Mouse (Mus musculus): ENCODE results near the gene Als2.
A peak's percentile ranks its signal among the peaks of the same experiment; 100 is the strongest.

Als2 gene

GRCm38 (mm10) chr1:59166232-59166905, 70.7 kb downstream of the Als2 start:
- no peak for DNase-seq (ENCODE audit: low read depth, low spot score)

GRCm38 (mm10) chr1:59163918-59164317, 73.1 kb downstream of the Als2 start:
- DNase-seq (ENCODE audit: low read depth, low spot score) = no peak

GRCm38 (mm10) chr1:59163030-59163461, 74.0 kb downstream of the Als2 start, which contains the start of gene Mpp4:
TSS of gene Mpp4 (minus strand) at chr1:59163389.
- DNase-seq (ENCODE audit: low read depth, low spot score) = peak; percentile 57

DNA sequence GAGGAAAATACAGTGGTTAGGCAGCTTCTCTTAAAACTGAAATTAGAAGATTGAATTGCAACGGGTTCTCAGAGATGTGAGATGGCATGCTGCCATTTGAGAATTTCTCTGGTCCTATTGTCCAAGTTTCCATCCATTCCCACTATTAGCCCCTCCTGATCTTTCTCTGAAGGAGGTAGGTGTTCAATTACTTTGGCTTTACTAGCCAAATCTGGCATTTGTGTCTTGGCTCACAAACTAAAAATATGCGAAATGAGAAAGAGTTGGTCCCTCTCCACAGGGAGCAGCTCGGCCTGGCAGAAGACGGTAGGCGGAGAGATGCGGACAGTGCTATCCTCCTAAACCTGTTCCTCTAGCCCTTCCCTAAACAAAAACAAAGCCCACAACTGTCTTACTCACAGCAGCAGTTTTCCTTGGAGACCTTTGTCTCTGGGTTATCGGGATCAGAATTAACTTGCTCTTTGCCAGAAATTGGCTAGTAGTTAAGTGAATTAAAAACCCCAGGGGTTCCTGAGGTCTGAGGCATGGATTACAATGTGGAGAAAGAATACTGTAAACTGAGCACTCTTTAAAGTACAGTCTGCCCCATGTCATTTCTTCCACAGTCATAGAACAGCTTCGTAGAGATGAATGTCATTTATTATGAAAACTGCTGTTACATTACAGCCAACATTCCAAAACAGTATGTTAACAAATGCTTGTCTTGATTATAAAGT, 74.6 kb downstream of the Als2 start:
- DNase-seq (ENCODE audit: low read depth, low spot score) = no peak

DNA sequence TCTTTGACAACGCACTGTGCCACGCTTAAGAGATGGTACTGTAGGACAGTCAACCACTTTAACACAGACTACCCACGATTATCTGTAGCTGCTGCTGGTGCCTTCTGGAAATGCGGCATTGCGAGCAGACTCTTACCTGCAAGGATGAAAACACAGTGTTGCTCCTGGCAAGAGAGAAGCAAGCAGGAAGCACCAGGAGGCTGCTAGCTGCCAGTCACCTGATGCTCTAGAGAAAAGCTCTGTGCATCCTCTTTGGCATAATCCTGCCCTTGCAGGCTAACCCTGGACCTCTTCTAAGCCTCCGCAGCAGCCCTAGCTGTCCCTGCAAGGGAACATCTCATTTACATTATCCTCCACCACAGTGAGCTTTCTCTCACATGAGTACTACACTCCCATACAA, 75.6 kb downstream of the Als2 start:
- no peak for DNase-seq (ENCODE audit: low read depth, low spot score)

- no peak for DNase-seq (ENCODE audit: low read depth, low spot score)
These were observed 76.2 kb downstream of the Als2 start for GRCm38 (mm10) chr1:59160871-59161270.

DNA sequence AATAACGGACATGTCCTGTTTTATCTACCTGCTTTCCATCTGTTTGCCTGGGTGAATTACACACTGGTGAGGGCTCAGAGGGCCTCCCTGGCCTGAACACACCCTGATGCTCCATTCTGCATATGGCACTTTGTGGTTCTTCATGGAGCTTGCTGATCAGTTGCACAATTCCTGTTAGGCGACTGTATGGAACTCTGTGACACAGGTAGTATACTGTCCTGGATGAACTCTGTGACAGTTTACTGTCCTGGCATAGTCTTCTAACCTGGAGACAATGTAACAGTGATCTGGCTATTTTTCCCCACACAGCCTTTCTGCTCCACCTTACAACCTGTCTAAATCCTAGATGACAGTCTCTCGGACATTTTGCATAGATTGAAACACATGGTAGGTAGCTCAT, 77.9 kb downstream of the Als2 start:
- no peak for DNase-seq (ENCODE audit: low read depth, low spot score)

GRCm38 (mm10) chr1:59158498-59158897, 78.5 kb downstream of the Als2 start:
- DNase-seq (ENCODE audit: low read depth, low spot score) = no peak

GRCm38 (mm10) chr1:59157846-59158245, 79.2 kb downstream of the Als2 start:
- DNase-seq (ENCODE audit: low read depth, low spot score) = no peak

GRCm38 (mm10) chr1:59152346-59152745, 84.7 kb downstream of the Als2 start:
- DNase-seq (ENCODE audit: low read depth, low spot score) = no peak

GRCm38 (mm10) chr1:59150542-59150941, 86.5 kb downstream of the Als2 start:
- DNase-seq (ENCODE audit: low read depth, low spot score) = no peak

DNA sequence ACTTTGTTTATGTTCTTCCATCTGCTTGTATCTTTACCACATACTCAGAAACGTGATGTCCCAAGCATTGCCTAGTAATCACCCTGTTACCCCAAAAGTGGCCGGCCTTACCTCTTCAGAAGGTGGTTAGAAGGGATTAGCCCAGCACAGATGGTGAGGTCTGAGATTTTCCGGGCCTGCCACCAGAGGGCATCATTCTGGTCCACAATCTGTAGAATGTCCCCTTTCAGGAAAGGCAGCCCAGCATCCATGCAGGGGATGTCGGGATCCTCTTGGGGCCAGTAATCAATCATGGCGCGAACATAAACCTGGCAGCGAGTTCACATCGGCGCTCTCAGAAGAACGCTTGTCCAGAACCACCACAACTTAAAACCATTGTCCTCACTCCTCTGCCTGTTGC, 92.5 kb downstream of the Als2 start:
- DNase-seq (ENCODE audit: low read depth, low spot score) = peak; percentile 18

DNA sequence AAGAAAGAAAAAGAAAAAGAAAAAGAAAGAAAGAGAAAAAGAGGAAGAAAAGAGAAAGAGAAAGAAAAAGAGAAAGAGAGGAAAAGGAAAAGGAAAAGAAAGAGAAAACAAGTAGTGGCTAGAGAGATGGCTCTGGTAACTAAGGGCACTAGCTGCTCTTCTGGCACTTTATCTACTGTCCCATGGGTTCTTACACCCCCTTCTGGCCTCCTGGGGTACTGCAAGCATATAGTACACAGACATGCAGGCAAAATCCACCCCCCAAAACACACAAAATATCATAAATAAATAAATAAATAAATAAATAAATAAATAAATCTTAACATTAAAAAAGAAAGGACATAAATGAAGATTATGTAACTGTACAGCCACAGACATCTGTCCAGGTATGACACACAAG, 94.2 kb downstream of the Als2 start:
- DNase-seq (ENCODE audit: low read depth, low spot score) = peak; percentile 69

DNA sequence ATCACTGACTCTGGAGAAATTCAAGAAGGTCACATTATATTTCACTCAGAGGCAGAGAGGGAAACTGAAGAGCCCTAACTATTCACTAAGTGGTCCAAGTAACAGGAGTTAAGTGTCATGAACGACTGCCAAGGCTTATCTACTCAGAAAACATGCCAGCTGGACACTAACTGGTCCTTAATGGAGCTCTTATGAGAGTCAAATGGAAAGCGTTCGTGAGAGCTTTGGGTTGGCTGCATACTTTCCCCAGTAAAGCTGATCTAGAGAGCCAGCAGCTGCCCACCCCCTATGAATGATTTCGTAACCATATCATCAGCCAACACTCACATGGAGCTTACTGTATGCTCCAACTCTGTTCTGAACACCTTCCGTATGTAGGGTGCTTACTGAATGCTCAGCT, 102.6 kb downstream of the Als2 start:
- no peak for DNase-seq (ENCODE audit: low read depth, low spot score)

GRCm38 (mm10) chr1:59128879-59129278, 108.2 kb downstream of the Als2 start:
- DNase-seq (ENCODE audit: low read depth, low spot score) = no peak

GRCm38 (mm10) chr1:59125558-59125957, 111.5 kb downstream of the Als2 start:
- no peak for DNase-seq (ENCODE audit: low read depth, low spot score)

DNA sequence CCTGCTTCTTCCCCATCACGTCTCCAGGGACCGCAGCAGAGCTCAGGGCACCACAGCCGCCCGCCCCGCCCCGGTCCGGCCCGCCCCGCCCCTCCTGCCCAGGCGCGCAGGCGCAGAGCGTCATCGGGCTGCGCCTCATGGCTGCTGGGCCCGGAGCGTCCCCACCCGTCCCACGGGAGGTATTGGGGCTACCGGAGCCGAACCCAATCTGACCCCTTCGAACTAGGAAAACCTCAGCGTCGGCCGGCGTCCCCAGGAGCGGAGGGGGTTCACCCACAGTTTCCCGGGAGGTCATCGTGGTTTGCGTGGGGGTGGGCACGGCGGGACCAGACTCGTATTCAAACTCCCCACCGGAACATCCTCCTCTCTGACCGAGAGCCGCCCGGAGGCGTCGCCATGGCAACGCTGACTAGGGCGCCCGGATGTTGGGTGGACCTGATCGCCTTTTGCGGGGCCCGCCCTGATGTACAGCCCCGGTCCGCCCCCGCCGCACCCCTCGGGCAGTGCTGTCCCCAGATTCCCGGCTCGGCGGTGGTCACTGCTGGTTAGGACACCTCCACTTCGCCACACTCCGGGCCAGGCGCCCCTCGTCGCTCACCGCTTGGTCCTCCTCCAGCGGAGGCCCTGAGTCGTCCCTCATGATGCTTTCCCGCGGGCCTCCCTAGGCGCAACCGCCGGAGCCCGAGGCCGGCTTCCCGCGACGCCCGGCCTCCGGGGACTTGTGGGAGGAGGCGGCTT, 117.1 kb downstream of the Als2 start, which contains the start of gene Tmem237:
Gene Tmem237, minus strand, starts transcription at position 689 of the 738 bp plus-strand sequence.
- peak; percentile 89 for DNase-seq (ENCODE audit: low read depth, low spot score)
